Mouse (Mus musculus): ENCODE results near the gene Prkar2a.

DNA sequence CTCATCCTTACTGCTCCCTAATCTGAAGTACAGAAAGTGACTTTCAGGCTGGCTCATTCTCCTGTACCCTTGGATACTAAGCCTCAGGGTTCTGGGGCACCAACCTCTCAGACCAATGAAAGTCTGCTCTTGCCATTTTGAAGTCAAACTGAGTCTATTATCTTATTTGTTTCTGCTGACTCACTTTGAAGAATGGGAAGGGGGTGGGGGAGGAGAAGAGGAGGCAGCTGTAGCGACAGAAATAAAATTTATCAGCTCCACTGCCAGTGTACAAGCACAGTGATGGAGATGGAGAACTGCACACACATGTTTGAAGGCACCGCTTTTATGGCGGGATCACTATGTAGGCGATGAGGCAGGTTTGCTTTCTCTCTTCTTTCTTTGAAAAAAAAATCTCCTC, 88.2 kb downstream of the Prkar2a start:
- TF ChIP-seq ZNF384 (IDR thresholded peaks at IDR 0.05; ENCODE audit: low read depth, low read length) (no peak), ZC3H11A (IDR thresholded peaks at IDR 0.05; ENCODE audit: borderline replicate concordance, low read depth, low read length) (no peak), MAFK (IDR thresholded peaks at IDR 0.05; ENCODE audit: insufficient read depth, low read depth, low read length) (0 out of 2 replicates have a peak, but pooled peaks have one; percentile 23)

Data from ES-E14 (cell line).